Mouse (Mus musculus) G1E (cell line): ENCODE measurements around the gene Ifit3.
"Not testable (repeated sequence)": the region's sequence is repeated elsewhere in the genome, so short reads cannot be mapped to it uniquely, and the experiment has no call there.

Experiments
- CTCF ChIP-seq: IDR thresholded peaks from 2 replicates; pipeline ENCODE4 v1.5.1; 2012; ENCODE audit warnings: low read depth, low read length, inconsistent platforms, mixed read lengths
- POLR2AphosphoS5 ChIP-seq: IDR thresholded peaks from 2 replicates; pipeline ENCODE4 v1.6.1; 2012; ENCODE audit warnings: low read depth, low read length, inconsistent platforms; ENCODE audit not compliant: insufficient replicate concordance
- TAL1 ChIP-seq: conservative IDR thresholded peaks from 2 replicates; pipeline ENCODE4 v1.6.1; 2012; ENCODE audit warnings: low read depth, low read length, inconsistent platforms, mixed read lengths

DNA sequence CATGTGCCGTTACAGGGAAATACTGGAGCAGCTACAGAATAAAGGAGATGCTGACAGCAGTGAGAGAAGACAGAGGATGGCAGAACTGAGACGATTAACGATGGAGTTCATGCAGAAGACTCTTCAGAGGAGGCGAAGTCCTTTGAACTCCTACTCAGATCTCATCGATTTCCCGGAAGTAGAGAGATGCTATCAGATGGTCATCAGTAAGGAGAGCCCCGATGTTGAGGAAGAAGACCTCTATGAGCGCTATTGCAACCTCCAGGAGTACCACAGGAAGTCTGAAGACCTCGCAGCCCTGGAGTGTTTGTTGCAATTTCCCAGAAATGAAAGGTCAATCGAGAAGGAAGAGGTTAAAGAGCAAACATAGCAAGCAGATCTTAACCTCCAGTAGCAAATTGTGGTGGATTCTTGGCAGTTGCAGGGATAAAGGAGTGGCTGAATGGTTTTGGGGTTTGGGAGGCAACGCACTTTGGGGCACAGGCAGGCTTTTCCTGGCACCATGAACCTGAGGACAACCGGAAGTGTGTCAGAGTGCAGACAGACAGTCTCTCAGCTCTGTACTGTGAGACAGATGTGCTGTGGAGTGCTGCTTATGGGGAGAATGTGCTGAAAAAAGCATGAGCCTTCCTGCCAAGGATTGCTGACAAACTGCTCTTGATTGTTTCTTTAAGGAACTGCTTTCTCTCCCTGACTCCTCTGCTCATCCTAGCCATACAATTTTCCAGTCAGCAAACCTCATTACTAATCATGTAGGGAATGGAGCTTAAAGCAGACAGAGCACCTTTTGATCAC, 4.8 kb downstream of the Ifit3 start:
- TF ChIP-seq TAL1, CTCF, POLR2AphosphoS5: not testable (repeated sequence)
